In genomic region chr10:78666696-78667095, GRCm38 (mm10) we compare ENCODE assay signal across 40 mouse cellular contexts. TPM values are rescaled to one million over a fixed set of nuclear protein-coding genes. Genes with fewer than 3 reads are reported as not detected.
"Had no signal": no experiment of that assay in that cellular context is flagged by ENCODE, and none has a peak within 500 bp of the region (broad histone marks: within the 10 kb centered on the region; RNA-seq: fewer than 3 reads in every experiment).

No protein-coding gene starts in this region.

RNA-seq across cellular contexts. Expression of gene Olfr1357, which starts 48.8 kb away (rescaled TPM):
- total RNA-seq: left cerebral cortex, postnatal 14 days; left cerebral cortex, postnatal 25 days; left cerebral cortex, postnatal 36 days; left cerebral cortex, postnatal 4 days; liver, adult 2 months; megakaryocyte progenitor cell, adult 5-6 weeks; megakaryocyte, adult 5-6 weeks; megakaryocyte-erythroid progenitor cell, adult 5-6 weeks; midbrain, postnatal 0 days; monocyte, adult 5-6 weeks had no signal
- polyA plus RNA-seq: limb, embryonic 10.5 days; limb, embryonic 11.5 days; limb, embryonic 12.5 days; limb, embryonic 13.5 days; limb, embryonic 14.5 days; limb, embryonic 15.5 days; liver, adult 2 months; liver, embryonic 11.5 days; liver, embryonic 12.5 days; liver, embryonic 13.5 days; liver, embryonic 14.5 days; liver, embryonic 15.5 days; liver, embryonic 16.5 days; liver, postnatal 0 days; lung, adult 2 months; lung, embryonic 14.5 days; lung, embryonic 15.5 days; lung, embryonic 16.5 days; lung, postnatal 0 days; macrophage; midbrain, embryonic 10.5 days; midbrain, embryonic 11.5 days; midbrain, embryonic 12.5 days; midbrain, embryonic 13.5 days; midbrain, embryonic 14.5 days; midbrain, embryonic 15.5 days; midbrain, embryonic 16.5 days; midbrain, postnatal 0 days; myocyte; neural tube, embryonic 11.5 days; neural tube, embryonic 12.5 days; neural tube, embryonic 13.5 days had no signal

RNA-seq across cellular contexts. Expression of gene Casp14, which starts 51.4 kb away (rescaled TPM):
- total RNA-seq: left cerebral cortex, postnatal 14 days; left cerebral cortex, postnatal 25 days; left cerebral cortex, postnatal 36 days; left cerebral cortex, postnatal 4 days; liver, adult 2 months; megakaryocyte progenitor cell, adult 5-6 weeks; megakaryocyte, adult 5-6 weeks; megakaryocyte-erythroid progenitor cell, adult 5-6 weeks; monocyte, adult 5-6 weeks had no signal
- polyA plus RNA-seq: liver, adult 2 months; liver, embryonic 11.5 days; liver, embryonic 12.5 days; liver, embryonic 13.5 days; liver, embryonic 14.5 days; liver, embryonic 15.5 days; liver, embryonic 16.5 days; liver, postnatal 0 days; lung, embryonic 14.5 days; lung, embryonic 16.5 days; lung, postnatal 0 days; macrophage; midbrain, embryonic 10.5 days; midbrain, embryonic 11.5 days; midbrain, embryonic 12.5 days; midbrain, embryonic 13.5 days; midbrain, embryonic 14.5 days; midbrain, embryonic 15.5 days; midbrain, embryonic 16.5 days; midbrain, postnatal 0 days; myocyte; neural tube, embryonic 11.5 days; neural tube, embryonic 12.5 days; neural tube, embryonic 13.5 days had no signal
